Mouse (Mus musculus) neural tube, embryonic 11.5 days (tissue): ENCODE data around the gene Rpl15. TPM values are rescaled to one million over a fixed set of nuclear protein-coding genes. Genes with fewer than 3 reads are reported as not detected.
"Not testable (repeated sequence)": the region's sequence is repeated elsewhere in the genome, so short reads cannot be mapped to it uniquely, and the experiment has no call there.

Source experiments
- ATAC-seq: fragments of 200-750 bp; cut with Nextera tagmentation; 2 replicates; pipeline ENCODE4 v1.8.0; 2017; ENCODE audit warnings: moderate number of reproducible peaks, mild to moderate bottlenecking, moderate TSS enrichment, moderate library complexity; ENCODE audit not compliant: insufficient read depth, low FRiP score, low TSS enrichment
- DNase-seq: peaks from one replicate; pipeline ENCODE4 v3.0.0-alpha.2; 2015; ENCODE audit warnings: low spot score
- H3K27ac ChIP-seq: fragments of 300-500 bp; sonication (generic); 2 replicates; pipeline ENCODE4 v1.5.1; 2014; ENCODE audit warnings: low read depth, mild to moderate bottlenecking, low read length
- H3K27me3 ChIP-seq: fragments of 300-500 bp; sonication (generic); 2 replicates; pipeline ENCODE4 v1.6.1; 2014; ENCODE audit warnings: mild to moderate bottlenecking, low read length, mixed read lengths; ENCODE audit not compliant: control insufficient read depth, insufficient read depth
- H3K36me3 ChIP-seq: fragments of 300-500 bp; sonication (generic); 2 replicates; pipeline ENCODE4 v1.6.1; 2014; ENCODE audit warnings: mild to moderate bottlenecking, low read length, moderate library complexity, mixed read lengths; ENCODE audit not compliant: control insufficient read depth, insufficient read depth
- H3K4me1 ChIP-seq: fragments of 300-500 bp; sonication (generic); 2 replicates; pipeline ENCODE4 v1.6.1; 2014; ENCODE audit warnings: low read length, mixed read lengths; ENCODE audit not compliant: control insufficient read depth, insufficient read depth
- H3K4me2 ChIP-seq: fragments of 300-500 bp; sonication (generic); 2 replicates; pipeline ENCODE4 v1.6.1; 2014; ENCODE audit warnings: low read depth, mild to moderate bottlenecking, moderate library complexity
- H3K4me3 ChIP-seq: fragments of 300-500 bp; sonication (generic); 2 replicates; pipeline ENCODE4 v1.5.1; 2014; ENCODE audit warnings: low read depth, low read length
- H3K9ac ChIP-seq: fragments of 300-500 bp; sonication (generic); 2 replicates; pipeline ENCODE4 v1.6.1; 2014; ENCODE audit warnings: mild to moderate bottlenecking, low read length
- H3K9me3 ChIP-seq: fragments of 300-500 bp; sonication (generic); 2 replicates; pipeline ENCODE4 v1.6.1; 2016; ENCODE audit warnings: low read length; ENCODE audit not compliant: control insufficient read depth
- WGBS: fragments of 180-500 bp; shearing (Covaris S2); extraction: QIAGEN DNeasy Blood & Tissue Kit; methylation state at CpG from one replicate; pipeline ENCODE4 v1.1.7; 2014; 5-methylcytosine and 5-hydroxymethylcytosine counted together
- polyA plus RNA-seq: library from polyadenylated mRNA; unstranded; fragments of >200 nt; fragmentation: Nextera tagmentation; extraction: Ambion mirVana; gene quantifications from 2 replicates; pipeline ENCODE4 v1.2.1, GENCODE M21; 2014

Rpl15 gene
- polyA plus RNA-seq, 1 experiment from 2014 or later, result 397 TPM

DNA sequence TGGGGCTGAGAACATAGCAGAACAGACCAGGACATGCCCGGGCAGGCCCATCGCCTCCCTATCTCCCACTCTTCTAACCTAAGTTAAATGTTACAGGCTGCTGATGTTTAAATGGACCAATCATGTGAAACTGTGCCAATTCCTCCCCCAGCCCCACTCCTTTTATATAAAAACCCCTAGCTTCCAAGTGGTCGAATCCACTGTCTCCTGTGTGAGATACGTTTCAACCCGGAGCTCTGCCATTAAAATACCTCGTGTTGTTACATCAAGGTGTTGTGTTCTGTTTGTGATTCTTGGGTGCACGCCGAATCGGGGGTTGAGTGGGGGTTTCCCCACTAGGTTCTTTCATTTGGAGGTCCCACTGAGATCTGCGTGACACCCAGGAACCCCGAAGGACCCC is 45.8 kb downstream of the Rpl15 start:
- H3K4me2 ChIP-seq, H3K9ac ChIP-seq, H3K36me3 ChIP-seq, H3K4me3 ChIP-seq, ATAC-seq, H3K27ac ChIP-seq, H3K27me3 ChIP-seq, H3K4me1 ChIP-seq, H3K9me3 ChIP-seq, DNase-seq: not testable (repeated sequence)
- WGBS, result 91% methylated on average over 11 of the region's 11 CpGs

DNA sequence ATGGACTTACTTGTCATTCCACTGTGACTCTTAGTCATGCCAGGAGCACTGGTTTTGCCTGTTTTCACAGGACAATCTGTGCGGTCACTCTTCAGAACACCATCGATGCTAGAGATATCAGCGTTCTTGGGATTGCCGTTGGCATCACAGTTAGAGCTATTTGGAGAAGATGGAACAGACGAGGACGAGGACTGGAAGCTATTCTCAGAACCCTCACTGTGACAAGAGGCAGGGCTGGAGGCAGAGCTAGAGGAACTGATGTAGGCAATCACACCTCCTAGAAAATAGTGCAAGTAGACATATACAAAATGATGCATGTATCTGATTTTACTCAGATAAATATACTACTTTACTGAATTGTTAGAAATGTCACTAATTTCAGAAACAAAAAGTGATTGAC is 49.2 kb downstream of the Rpl15 start:
- ATAC-seq, result no peak
- H3K9ac ChIP-seq, result no peak overlapping the region
- no peak overlapping the region for H3K27ac ChIP-seq
- H3K4me1 ChIP-seq, result no peaks in the 10 kb centered on the region
- no peak overlapping the region for H3K4me3 ChIP-seq
- H3K9me3 ChIP-seq, result no peaks in the 10 kb centered on the region
- no peaks in the 10 kb centered on the region for H3K27me3 ChIP-seq
- H3K36me3 ChIP-seq, result no peaks in the 10 kb centered on the region
- 98% methylated on average over 6 of the region's 6 CpGs for WGBS
- no peak for DNase-seq
- no peak overlapping the region for H3K4me2 ChIP-seq

Other genes with a start within 250 kb of the Rpl15 start
- gene Nr1d2, start 32.3 kb downstream of the Rpl15 start, polyA plus RNA-seq, result 4.7 and 5.4 TPM in 2 replicates
- gene Nkiras1, start 255 bp downstream of the Rpl15 start, polyA plus RNA-seq, result 16.2 and 17.3 TPM in 2 replicates
- gene Ube2e1, start 60.5 kb upstream of the Rpl15 start, polyA plus RNA-seq, result 64.2 and 71.9 TPM in 2 replicates